Mouse (Mus musculus) embryo, embryonic 9.5 days (tissue): ENCODE data around the gene Olfr1082.
"Not testable (repeated sequence)": the region's sequence is repeated elsewhere in the genome, so short reads cannot be mapped to it uniquely, and the experiment has no call there.

Experiments used
- DNase-seq: peaks from one replicate; pipeline ENCODE4 v3.0.0-alpha.2; 2017; ENCODE audit errors: extremely low spot score

Olfr1082 gene

DNA sequence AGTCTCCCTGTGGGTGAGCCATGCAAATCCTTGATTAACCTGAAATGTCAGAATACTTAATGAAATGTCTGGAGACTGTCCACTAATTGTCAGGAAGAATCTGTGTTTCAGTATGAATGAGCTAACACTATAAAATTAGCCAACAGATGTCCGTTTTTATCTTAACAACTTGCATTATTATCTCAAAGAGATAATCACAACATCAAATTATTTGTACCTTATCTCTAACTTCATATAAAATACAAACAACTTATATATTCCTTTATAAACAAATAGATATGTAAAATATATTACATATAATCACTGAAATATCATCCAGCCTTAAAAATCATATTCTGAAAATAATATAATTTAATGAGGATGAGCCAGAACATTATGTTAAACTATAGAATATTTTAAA, at the start of gene Olfr1082:
Gene Olfr1082 (minus strand): TSS at position 101 of the 400 bp plus-strand sequence.
- not testable (repeated sequence) for DNase-seq

DNA sequence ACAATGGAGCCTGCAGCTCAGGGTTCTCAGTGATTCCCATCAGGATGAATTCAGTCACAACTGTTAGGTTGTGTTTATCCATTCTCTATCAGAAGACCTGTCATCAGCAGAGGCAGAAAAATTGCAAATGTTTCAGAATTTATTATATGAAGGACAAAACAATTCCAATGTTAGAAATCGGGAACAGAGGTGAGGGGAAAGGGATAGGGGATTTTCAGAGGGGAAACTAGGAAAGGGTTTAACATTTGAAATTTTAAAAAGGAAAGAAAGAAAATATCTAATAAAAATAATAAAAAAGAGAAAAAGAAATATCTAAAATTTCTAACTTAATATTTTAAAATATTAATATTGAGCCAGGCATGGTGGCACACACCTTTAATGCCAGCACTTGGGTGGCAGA, 40.9 kb upstream of the Olfr1082 start, which contains the start of gene Olfr1084:
Gene Olfr1084 (minus strand): TSS at position 101 of the 400 bp plus-strand sequence.
- DNase-seq, result not testable (repeated sequence)

GRCm38 (mm10) chr2:86558135-86558534, 40.6 kb downstream of the Olfr1082 start, which contains the start of gene Olfr1080:
TSS of gene Olfr1080 (minus strand) at chr2:86558235.
- not testable (repeated sequence) for DNase-seq
